In genomic region chr15:102257202-102258075, GRCm38 (mm10) we compare ENCODE assay signal across 7 mouse cellular contexts. TPM values are rescaled to one million over a fixed set of nuclear protein-coding genes. Genes with fewer than 3 reads are reported as not detected.
DNase-seq lines count a peak whose midpoint lies in the region; ATAC-seq lines count a peak whose summit lies in the region.

Gene Rarg, minus strand, starts transcription at chr15:102257517.

- peak; percentile 61 for ATAC-seq in CD4-positive, CD25-positive, alpha-beta regulatory T cell, adult 4 months
- ATAC-seq in heart, embryonic 12.5 days (ENCODE audit: insufficient number of reproducible peaks, low FRiP score) = peak; percentile 29
- peak; percentile 60 for ATAC-seq in kidney, embryonic 16.5 days (ENCODE audit: low FRiP score, low TSS enrichment)
- ATAC-seq in lung, embryonic 16.5 days (ENCODE audit: low read depth) = peak; percentile 75

- DNase-seq in Muller cell, postnatal 12 days (ENCODE audit: inconsistent ontology term) = peak; percentile 91
- peak; percentile 68 to 69 for DNase-seq in cerebellum, postnatal 25 days
- peak; percentile 44 for DNase-seq in ovary, postnatal 10 days (ENCODE audit: low spot score)

- no peaks in the 10 kb centered on the region for H3K36me3 ChIP-seq in heart, embryonic 12.5 days
- H3K36me3 ChIP-seq in kidney, embryonic 16.5 days (ENCODE audit: insufficient read depth, low read length) = peaks cover under 1% of the 10 kb centered on the region; the same call in 1 of the 2 replicates
- H3K36me3 ChIP-seq in lung, embryonic 16.5 days (ENCODE audit: control insufficient read depth, insufficient read depth, low read length) = no peaks in the 10 kb centered on the region; the same call in 1 of the 2 replicates

- H3K4me3 ChIP-seq in heart, embryonic 12.5 days = peak within 1 kb of the TSS; percentile 64
- H3K4me3 ChIP-seq in kidney, embryonic 16.5 days (ENCODE audit: low read length) = peak within 1 kb of the TSS; percentile 55
- peak within 1 kb of the TSS; percentile 74 for H3K4me3 ChIP-seq in lung, embryonic 16.5 days (ENCODE audit: low read length)

- 1% methylated on average over 44 of the region's 46 CpGs for WGBS in heart, embryonic 12.5 days
- 2% methylated on average over 39 of the region's 46 CpGs for WGBS in kidney, embryonic 16.5 days
- 1% methylated on average over 24 of the region's 46 CpGs for WGBS in lung, embryonic 16.5 days

- H3K27ac ChIP-seq in heart, embryonic 12.5 days (ENCODE audit: poor library complexity, severe bottlenecking) = peak within 1 kb of the TSS; percentile 28
- H3K27ac ChIP-seq in kidney, embryonic 16.5 days (ENCODE audit: low read length) = peak within 1 kb of the TSS; percentile 37
- H3K27ac ChIP-seq in lung, embryonic 16.5 days (ENCODE audit: low read length) = peak within 1 kb of the TSS; percentile 91

- H3K27me3 ChIP-seq in heart, embryonic 12.5 days (replicated peaks) = peaks cover 78% of the 10 kb centered on the region
- no peaks in the 10 kb centered on the region for H3K27me3 ChIP-seq in kidney, embryonic 16.5 days (ENCODE audit: insufficient read depth, low read length)
- H3K27me3 ChIP-seq in lung, embryonic 16.5 days (ENCODE audit: control insufficient read depth, insufficient read depth, low read depth, low read length) = no peaks in the 10 kb centered on the region

- H3K4me2 ChIP-seq in heart, embryonic 12.5 days = peak within 1 kb of the TSS; percentile 87
- peak within 1 kb of the TSS; percentile 92 for H3K4me2 ChIP-seq in kidney, embryonic 16.5 days (replicated peaks; ENCODE audit: low read depth, low read length)
- H3K4me2 ChIP-seq in lung, embryonic 16.5 days (ENCODE audit: low read depth, low read length) = peak within 1 kb of the TSS; percentile 74

- peaks cover 22% of the 10 kb centered on the region for H3K4me1 ChIP-seq in heart, embryonic 12.5 days (replicated peaks)
- H3K4me1 ChIP-seq in kidney, embryonic 16.5 days (ENCODE audit: insufficient read depth, low read length) = peaks cover 41% of the 10 kb centered on the region
- peaks cover 38% of the 10 kb centered on the region for H3K4me1 ChIP-seq in lung, embryonic 16.5 days (replicated peaks; ENCODE audit: control insufficient read depth, insufficient read depth, low read length)

- peak within 1 kb of the TSS; percentile 78 for H3K9ac ChIP-seq in heart, embryonic 12.5 days
- H3K9ac ChIP-seq in kidney, embryonic 16.5 days (replicated peaks; ENCODE audit: low read length) = peak within 1 kb of the TSS; percentile 67
- peak within 1 kb of the TSS; percentile 81 for H3K9ac ChIP-seq in lung, embryonic 16.5 days (ENCODE audit: low read length)

- H3K9me3 ChIP-seq in heart, embryonic 12.5 days (replicated peaks) = no peaks in the 10 kb centered on the region
- H3K9me3 ChIP-seq in kidney, embryonic 16.5 days (ENCODE audit: low read length) = no peaks in the 10 kb centered on the region
- no peaks in the 10 kb centered on the region for H3K9me3 ChIP-seq in lung, embryonic 16.5 days (ENCODE audit: control insufficient read depth, low read length)

RNA-seq across cellular contexts. Expression of gene Rarg, which starts in this region (rescaled TPM):
- 10 to 100 TPM; 17.7 to 18.3 TPM for polyA plus RNA-seq in CD4-positive, CD25-positive, alpha-beta regulatory T cell, adult 4 months (2017; shearing (Covaris generic))
- 12.0 TPM in 2 replicates for polyA plus RNA-seq in heart, embryonic 12.5 days (2016; fragmentation: Nextera tagmentation; extraction: Ambion mirVana)
- polyA plus RNA-seq in kidney, embryonic 16.5 days (2015; fragmentation: Nextera tagmentation; extraction: Ambion mirVana) = 31.9 and 35.4 TPM in 2 replicates
- polyA plus RNA-seq in lung, embryonic 16.5 days (2015; fragmentation: Nextera tagmentation; extraction: Ambion mirVana) = 46.7 and 46.9 TPM in 2 replicates

Comparison
In these comparisons a context has a peak if more than half of its experiments do, and no peak if none do; other contexts are left out.
1. Peak in every context shown above with its lines: DNase-seq, ATAC-seq, H3K4me3 ChIP-seq and H3K27ac ChIP-seq.
2. H3K27ac ChIP-seq: peak in every context shown above with its lines; median percentile 91 in lung, embryonic 16.5 days; 37 in kidney, embryonic 16.5 days; 28 in heart, embryonic 12.5 days.